Mouse (Mus musculus): ENCODE measurements around the gene Nrbp1.
A peak's percentile ranks its signal among the peaks of the same experiment; 100 is the strongest.

Nrbp1 gene

GRCm38 (mm10) chr5:31266101-31266500 is 25.4 kb downstream of the Nrbp1 start:
- DNase-seq (ENCODE audit: low spot score): no peak

- DNase-seq (ENCODE audit: low spot score): no peak
Measured at GRCm38 (mm10) chr5:31267686-31268085, 27.0 kb downstream of the Nrbp1 start.

DNA sequence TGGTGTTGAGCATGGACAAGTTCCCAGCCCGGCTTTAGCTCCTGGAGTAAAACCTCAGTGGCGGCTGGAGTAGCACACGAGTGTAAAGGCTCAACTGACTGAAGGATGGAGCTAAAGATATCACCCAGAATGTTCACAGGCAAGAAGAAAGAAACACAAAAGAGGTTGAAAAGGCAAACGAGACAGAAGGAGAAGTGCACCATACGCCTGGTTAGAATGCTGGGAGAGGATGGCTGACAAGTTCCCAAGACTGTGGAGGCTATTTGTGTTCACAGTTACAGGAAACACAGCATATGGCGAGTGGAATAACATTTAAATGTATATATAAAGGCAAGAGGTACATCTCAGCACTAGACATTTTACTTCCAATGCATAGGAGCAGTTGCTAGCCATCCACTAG is 32.4 kb downstream of the Nrbp1 start:
- DNase-seq (ENCODE audit: low spot score): no peak

- DNase-seq (ENCODE audit: low spot score): no peak
Measured at GRCm38 (mm10) chr5:31279245-31279988, 38.8 kb downstream of the Nrbp1 start.

DNA sequence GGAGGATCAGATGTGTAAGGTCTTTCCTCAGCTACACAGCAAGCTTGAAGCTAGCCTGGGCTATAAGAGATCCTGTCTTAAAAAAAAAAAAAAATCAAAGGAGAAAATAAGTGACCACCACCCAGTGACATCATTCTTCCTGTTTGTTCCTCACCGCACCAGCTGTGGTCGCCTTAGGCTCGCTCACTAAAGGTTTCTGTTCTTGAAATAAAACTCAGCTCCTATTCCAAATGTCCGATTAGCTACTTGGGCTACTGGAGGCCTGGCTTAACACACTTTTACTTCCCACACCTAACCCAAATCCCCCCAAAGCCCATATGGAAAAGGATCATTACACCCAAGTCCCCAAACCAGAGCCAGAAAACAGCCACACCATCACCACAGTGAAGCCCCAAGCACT is 47.6 kb downstream of the Nrbp1 start:
- no peak for DNase-seq (ENCODE audit: low spot score)

DNA sequence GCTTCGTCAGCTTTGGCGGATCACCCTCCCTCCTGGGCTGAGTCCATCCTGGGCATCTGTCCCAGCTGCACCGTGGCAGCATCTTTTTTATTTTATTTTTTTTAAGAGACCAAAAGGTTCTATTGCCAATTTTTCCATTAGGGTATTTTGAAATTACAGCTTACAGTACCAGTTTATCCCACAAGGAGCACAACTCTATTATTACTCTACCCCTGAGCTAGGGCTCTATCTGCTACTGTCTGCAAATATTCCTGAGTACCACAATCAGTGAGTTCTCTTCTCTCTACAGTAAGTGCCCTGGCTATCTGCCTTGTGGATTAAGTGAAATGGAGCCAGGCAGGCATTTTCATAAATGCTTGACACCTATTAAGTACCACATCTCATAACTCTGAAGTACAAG is 48.0 kb downstream of the Nrbp1 start:
- DNase-seq (ENCODE audit: low spot score): no peak

GRCm38 (mm10) chr5:31289626-31290230 is 49.1 kb downstream of the Nrbp1 start:
- DNase-seq (ENCODE audit: low spot score): no peak

- peak; percentile 95 for DNase-seq (ENCODE audit: low spot score)
Measured at GRCm38 (mm10) chr5:31290521-31291360, 50.1 kb downstream of the Nrbp1 start, which contains the start of gene Ift172. Gene Ift172, minus strand, starts transcription at chr5:31291116.

GRCm38 (mm10) chr5:31291361-31291688 is 50.7 kb downstream of the Nrbp1 start:
- no peak for DNase-seq (ENCODE audit: low spot score)

DNA sequence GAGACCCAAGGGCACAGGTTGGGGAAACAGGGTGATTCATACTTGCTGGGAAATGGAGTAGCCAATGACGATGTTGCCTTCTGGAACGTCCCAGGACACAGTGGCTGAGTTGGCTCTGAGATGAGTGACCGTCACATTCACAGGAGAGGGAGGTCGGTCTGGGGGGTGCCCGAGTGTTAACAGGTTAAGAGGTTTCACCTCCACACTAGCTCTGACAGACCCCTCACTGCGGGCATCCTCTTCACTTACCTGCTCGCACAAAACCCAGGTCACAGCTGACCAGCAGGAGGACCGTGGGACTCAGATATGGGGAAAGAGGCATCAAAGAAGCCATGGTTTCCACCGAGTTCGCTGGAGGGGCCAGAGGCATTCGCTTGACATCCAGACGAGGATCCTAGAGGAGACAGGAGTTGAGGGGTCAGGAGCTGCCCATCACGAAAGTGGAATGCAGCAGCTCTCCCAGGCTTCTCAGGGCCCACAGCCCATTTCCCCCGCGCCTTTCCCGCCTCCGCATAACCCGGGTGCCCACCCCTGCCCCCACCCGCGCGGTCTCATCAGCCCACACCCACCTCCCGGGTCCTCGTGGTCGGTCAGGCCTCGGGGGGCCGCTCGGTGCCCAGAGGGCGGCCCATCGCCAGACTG is 54.4 kb downstream of the Nrbp1 start:
- DNase-seq (ENCODE audit: low spot score): no peak

GRCm38 (mm10) chr5:31295606-31296141 is 55.0 kb downstream of the Nrbp1 start, which contains the start of gene Fndc4:
Gene Fndc4, minus strand, starts transcription at chr5:31296080.
- DNase-seq (ENCODE audit: low spot score): no peak

DNA sequence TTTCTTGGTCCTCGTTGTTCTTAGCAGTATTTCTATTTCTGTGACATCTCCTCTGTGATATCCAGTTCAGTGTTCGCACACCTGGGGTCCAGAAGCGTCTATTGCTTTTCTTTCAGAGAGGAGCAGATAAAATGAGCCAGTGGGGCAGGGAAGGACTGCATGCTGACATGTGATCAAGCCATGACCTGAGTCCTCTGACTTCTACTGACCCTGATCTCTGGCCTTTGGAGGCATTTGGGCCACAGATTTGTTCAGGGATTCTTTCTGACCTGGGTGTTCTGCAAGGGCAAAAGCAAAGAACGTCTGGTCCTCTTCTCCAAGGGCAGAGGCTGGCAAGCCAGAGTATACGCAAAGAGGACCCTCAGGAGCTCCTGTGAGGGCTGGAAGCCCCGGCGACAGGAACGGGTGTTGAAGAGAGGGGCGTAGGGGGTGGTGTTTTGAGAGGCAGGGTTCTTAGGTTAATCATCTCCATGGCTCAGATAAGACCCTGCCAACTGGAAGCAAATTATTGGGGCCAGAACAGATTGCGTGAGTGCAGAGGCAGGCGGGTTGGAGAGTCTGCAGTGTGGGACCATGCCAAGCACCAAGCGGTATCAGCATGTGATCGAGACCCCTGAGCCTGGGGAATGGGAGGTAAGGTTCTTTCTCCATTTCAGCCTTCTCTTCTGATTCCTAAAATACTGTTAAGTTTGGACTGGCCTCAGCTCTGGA is 56.5 kb downstream of the Nrbp1 start, which contains the start of gene Gckr:
Gene Gckr, plus strand, starts transcription at position 397 of the 711 bp plus-strand sequence.
- no peak for DNase-seq (ENCODE audit: low spot score)

DNA sequence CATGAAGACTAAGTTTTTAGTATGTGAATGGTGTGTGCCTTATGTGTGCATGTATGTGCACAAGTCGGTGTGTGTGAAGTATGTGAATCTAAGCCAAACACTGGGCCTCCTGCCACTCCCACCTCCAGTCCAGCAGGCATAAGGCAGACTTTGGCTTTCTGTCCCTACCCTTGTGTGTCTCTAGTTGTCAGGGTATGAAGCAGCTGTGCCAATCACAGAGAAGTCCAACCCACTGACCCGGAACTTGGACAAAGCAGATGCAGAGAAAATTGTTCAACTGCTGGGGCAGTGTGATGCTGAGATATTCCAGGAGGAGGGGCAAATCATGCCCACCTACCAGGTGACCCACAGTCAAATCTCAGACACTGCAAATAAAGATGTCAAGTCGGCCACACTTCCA is 57.3 kb downstream of the Nrbp1 start:
- DNase-seq (ENCODE audit: low spot score): no peak

- DNase-seq (ENCODE audit: low spot score): no peak
Measured at GRCm38 (mm10) chr5:31298486-31298885, 57.8 kb downstream of the Nrbp1 start.

Data from left cerebral cortex, adult 11 months (tissue).